Mouse (Mus musculus) megakaryocyte, embryonic 14.5 days (primary cell): ENCODE data around the gene Myof.

Experiments used
- FLI1 ChIP-seq: IDR thresholded peaks from 2 replicates; pipeline ENCODE4 v1.6.1; 2012; ENCODE audit warnings: low read length, inconsistent platforms, mixed read lengths
- GATA1 ChIP-seq: IDR thresholded peaks from 3 replicates; pipeline ENCODE4 v1.6.1; 2012; ENCODE audit warnings: mixed read lengths, low read length, inconsistent platforms, borderline replicate concordance

- TF ChIP-seq FLI1 (no peak), GATA1 (no peak)
Observed at GRCm38 (mm10) chr19:38089358-38089757, 46.0 kb upstream of the Myof start.
